Mouse (Mus musculus) embryonic facial prominence, embryonic 12.5 days (tissue): ENCODE measurements around the gene Mroh8. TPM values are rescaled to one million over a fixed set of nuclear protein-coding genes. Genes with fewer than 3 reads are reported as not detected.
"Not testable (repeated sequence)": the region's sequence is repeated elsewhere in the genome, so short reads cannot be mapped to it uniquely, and the experiment has no call there.

Source experiments
- ATAC-seq: fragments of 200-750 bp; cut with Nextera tagmentation; 2 replicates; pipeline ENCODE4 v1.8.0; 2017; ENCODE audit not compliant: insufficient number of reproducible peaks, insufficient read depth, low FRiP score, low TSS enrichment
- H3K27ac ChIP-seq: fragments of 300-500 bp; sonication (generic); 2 replicates; pipeline ENCODE4 v1.5.1; 2016; ENCODE audit warnings: mild to moderate bottlenecking
- H3K27me3 ChIP-seq: fragments of 300-500 bp; sonication (generic); 2 replicates; pipeline ENCODE4 v1.6.1; 2016; ENCODE audit warnings: mild to moderate bottlenecking, moderate library complexity
- H3K36me3 ChIP-seq: fragments of 300-500 bp; sonication (generic); 2 replicates; pipeline ENCODE4 v1.6.1; 2016; ENCODE audit warnings: mild to moderate bottlenecking
- H3K4me1 ChIP-seq: fragments of 300-500 bp; sonication (generic); 2 replicates; pipeline ENCODE4 v1.6.1; 2016
- H3K4me2 ChIP-seq: fragments of 300-500 bp; sonication (generic); replicated peaks from 2 replicates; pipeline ENCODE4 v1.6.1; 2016; ENCODE audit warnings: mild to moderate bottlenecking, moderate library complexity
- H3K4me3 ChIP-seq: fragments of 300-500 bp; sonication (generic); 2 replicates; pipeline ENCODE4 v1.5.1; 2016; ENCODE audit warnings: mild to moderate bottlenecking
- H3K9ac ChIP-seq: fragments of 300-500 bp; sonication (generic); 2 replicates; pipeline ENCODE4 v1.6.1; 2016; ENCODE audit warnings: mild to moderate bottlenecking, moderate library complexity
- H3K9me3 ChIP-seq: fragments of 300-500 bp; sonication (generic); 2 replicates; pipeline ENCODE4 v1.6.1; 2016; ENCODE audit warnings: mild to moderate bottlenecking, moderate library complexity
- WGBS: fragments of 180-500 bp; shearing (Covaris S2); methylation state at CpG from one replicate; pipeline ENCODE4 v1.1.7; 2016; 5-methylcytosine and 5-hydroxymethylcytosine counted together
- polyA plus RNA-seq: library from polyadenylated mRNA; unstranded; fragments of >200 nt; fragmentation: Nextera tagmentation; extraction: Ambion mirVana; gene quantifications from 2 replicates; pipeline ENCODE4 v1.2.1, GENCODE M21; 2016

The Mroh8 gene
- polyA plus RNA-seq, 1 experiment from 2014 or later, result 0.65 TPM

DNA sequence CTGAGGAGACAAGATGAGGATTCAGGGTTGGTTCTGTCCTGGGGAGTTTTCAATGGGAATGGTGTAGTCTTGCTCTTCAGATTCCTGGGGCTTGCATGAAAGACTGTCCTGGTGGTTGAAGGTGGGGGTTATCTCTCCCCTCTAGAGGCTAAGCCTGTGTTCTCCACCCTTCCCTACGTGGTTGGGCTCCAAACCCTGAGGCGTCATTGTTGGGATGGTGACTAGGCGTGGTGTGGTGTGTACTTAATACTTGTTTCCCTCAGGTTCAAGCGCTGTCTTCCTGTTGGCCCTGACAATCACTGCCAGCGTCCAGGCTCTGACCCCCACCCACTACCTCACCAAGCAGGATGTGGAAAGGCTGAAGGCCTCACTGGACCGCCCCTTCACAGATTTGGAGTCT is 4.0 kb upstream of the Mroh8 start:
- peaks cover 47% of the 10 kb centered on the region for H3K36me3 ChIP-seq
- H3K4me2 ChIP-seq, result no peak overlapping the region
- H3K4me1 ChIP-seq, result peaks cover 18% of the 10 kb centered on the region
- no peak overlapping the region for H3K9ac ChIP-seq
- H3K27ac ChIP-seq, result no peak overlapping the region
- H3K4me3 ChIP-seq, result no peak overlapping the region
- no peaks in the 10 kb centered on the region for H3K27me3 ChIP-seq
- ATAC-seq, result no peak
- 88% methylated on average over 6 of the region's 6 CpGs for WGBS
- no peaks in the 10 kb centered on the region for H3K9me3 ChIP-seq

DNA sequence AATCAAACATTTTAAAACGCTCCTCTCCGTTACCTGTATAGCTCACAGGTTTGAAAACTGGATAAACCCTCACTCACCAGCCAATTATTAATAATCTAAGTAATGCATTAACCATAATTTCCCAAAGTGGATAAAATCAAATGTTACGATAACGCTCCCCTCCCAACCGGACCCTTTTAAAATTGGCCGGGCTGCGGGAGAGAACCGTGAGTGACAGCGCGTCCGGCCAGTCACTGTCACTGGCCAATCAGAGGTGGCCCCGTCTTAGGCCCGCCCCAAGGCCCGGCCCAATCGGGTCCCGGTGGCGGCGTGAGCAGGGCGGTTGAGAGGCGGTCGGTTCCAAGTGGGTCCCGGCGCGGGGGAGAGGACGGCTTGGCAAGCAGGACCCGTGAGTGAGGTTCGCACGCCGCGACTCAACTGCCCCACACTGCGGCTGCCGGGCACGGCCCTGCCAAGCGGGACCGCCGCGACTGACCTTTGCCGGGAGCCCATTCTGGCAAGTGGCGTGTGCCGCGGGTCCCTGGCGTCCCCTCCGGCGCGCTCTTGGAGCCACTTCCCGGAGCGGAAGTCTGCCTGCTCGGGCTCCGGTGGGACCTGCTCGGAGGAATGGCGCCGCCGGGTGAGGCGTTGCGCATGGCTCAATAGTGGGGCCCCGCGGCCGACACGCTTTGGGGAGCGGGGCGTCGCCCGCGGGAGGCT is 483 bp downstream of the Mroh8 start, which contains the start of gene Rpn2:
TSS of gene Rpn2 (plus strand) at position 301 of the 699 bp plus-strand sequence.
- Histone ChIP-seq H3K9ac (peak within 1 kb of the TSS; percentile 95), H3K9me3 (no peaks in the 10 kb centered on the region), H3K27me3 (no peaks in the 10 kb centered on the region), H3K4me3 (peak within 1 kb of the TSS; percentile 98), H3K4me1 (peaks cover 17% of the 10 kb centered on the region), H3K27ac (peak within 1 kb of the TSS; percentile 87), H3K36me3 (peaks cover 20% of the 10 kb centered on the region), H3K4me2 (peak within 1 kb of the TSS; percentile 69)
- peak; percentile 99 for ATAC-seq
- WGBS, result under 1% methylated on average over 58 of the region's 64 CpGs

GRCm38 (mm10) chr2:157263832-157264231 is 15.5 kb downstream of the Mroh8 start:
- Histone ChIP-seq H3K4me2 (no peak overlapping the region), H3K27ac (no peak overlapping the region), H3K4me3 (no peak overlapping the region), H3K36me3 (no peaks in the 10 kb centered on the region), H3K4me1 (no peaks in the 10 kb centered on the region), H3K9me3 (no peaks in the 10 kb centered on the region), H3K9ac (no peak overlapping the region), H3K27me3 (no peaks in the 10 kb centered on the region)
- WGBS, result 61% methylated on average over 6 of the region's 6 CpGs
- no peak for ATAC-seq

DNA sequence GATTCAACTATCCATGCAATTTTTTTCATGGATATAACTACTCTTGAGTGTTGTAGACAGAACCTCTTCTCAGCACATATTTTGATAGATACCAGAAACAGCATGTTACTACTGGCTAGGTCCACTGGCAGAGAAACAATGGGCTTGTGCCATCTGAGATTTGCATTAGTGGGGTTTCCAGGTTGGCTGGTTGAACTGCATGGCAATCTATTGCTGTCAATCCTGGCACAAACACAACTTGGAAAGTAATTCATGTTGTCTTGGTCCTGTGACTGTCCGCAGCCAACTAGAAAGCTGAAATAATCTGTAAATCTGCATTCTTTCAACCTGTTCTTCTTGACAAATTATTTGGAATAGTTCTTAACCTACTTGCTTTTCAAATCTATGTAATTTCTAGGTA is 16.2 kb downstream of the Mroh8 start:
- Histone ChIP-seq H3K4me2 (no peak overlapping the region), H3K4me3 (no peak overlapping the region), H3K9me3 (no peaks in the 10 kb centered on the region), H3K4me1 (no peaks in the 10 kb centered on the region), H3K9ac (no peak overlapping the region), H3K36me3 (no peaks in the 10 kb centered on the region), H3K27me3 (no peaks in the 10 kb centered on the region), H3K27ac (no peak overlapping the region)
- 91% methylated on average over 1 of the region's 1 CpGs for WGBS
- ATAC-seq, result no peak

DNA sequence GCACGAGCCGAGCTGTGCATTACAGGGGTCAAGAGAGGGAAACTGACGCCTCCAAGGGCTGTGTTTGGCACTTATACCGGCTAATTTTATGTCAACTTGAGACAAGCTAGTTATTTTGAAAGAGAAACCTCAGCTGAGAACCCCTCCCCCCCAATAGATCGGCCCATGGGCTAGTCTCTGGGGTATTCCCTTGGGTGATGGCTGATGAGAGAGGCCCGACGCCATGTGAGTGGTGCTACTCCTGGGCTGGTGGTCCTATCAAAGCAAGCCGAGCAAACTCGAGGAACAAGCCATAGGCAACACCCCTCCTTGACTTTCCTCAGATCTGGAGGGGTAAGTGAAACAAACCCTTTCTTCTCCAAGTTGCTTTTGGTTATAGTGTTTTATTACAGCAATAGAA is 16.8 kb downstream of the Mroh8 start:
- no peak overlapping the region for H3K4me2 ChIP-seq
- 55% methylated on average over 9 of the region's 9 CpGs for WGBS
- no peak for ATAC-seq
- no peaks in the 10 kb centered on the region for H3K36me3 ChIP-seq
- H3K27me3 ChIP-seq, result no peaks in the 10 kb centered on the region
- no peaks in the 10 kb centered on the region for H3K9me3 ChIP-seq
- no peak overlapping the region for H3K27ac ChIP-seq
- H3K9ac ChIP-seq, result no peak overlapping the region
- H3K4me3 ChIP-seq, result no peak overlapping the region
- H3K4me1 ChIP-seq, result no peaks in the 10 kb centered on the region

GRCm38 (mm10) chr2:157261930-157262329 is 17.4 kb downstream of the Mroh8 start:
- H3K9ac ChIP-seq, result no peak overlapping the region
- no peak for ATAC-seq
- no peak overlapping the region for H3K27ac ChIP-seq
- H3K36me3 ChIP-seq, result no peaks in the 10 kb centered on the region
- WGBS, result 87% methylated on average over 5 of the region's 5 CpGs
- no peaks in the 10 kb centered on the region for H3K9me3 ChIP-seq
- H3K4me2 ChIP-seq, result no peak overlapping the region
- H3K27me3 ChIP-seq, result no peaks in the 10 kb centered on the region
- no peaks in the 10 kb centered on the region for H3K4me1 ChIP-seq
- H3K4me3 ChIP-seq, result no peak overlapping the region

DNA sequence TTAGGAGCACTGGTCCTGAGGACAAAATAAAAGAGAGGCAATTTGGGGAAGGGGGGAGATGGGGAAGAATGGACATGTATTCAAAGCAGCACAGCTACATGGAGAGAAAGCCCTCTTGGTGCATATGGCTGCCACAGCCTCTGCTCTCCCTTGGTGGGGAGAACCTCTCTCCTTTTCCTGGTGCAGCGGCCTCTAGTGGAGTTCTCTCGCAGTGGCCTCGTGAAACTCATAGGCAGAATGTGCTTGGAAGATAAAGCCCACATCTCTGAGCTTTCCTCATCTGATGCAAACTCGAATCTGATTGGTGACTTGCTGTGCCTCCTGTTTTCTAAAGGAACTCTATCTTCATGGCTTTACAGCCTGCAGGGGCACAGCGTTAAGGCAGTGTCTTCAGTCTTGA is 19.6 kb downstream of the Mroh8 start:
- 3% methylated on average over 5 of the region's 5 CpGs for WGBS
- no peak overlapping the region for H3K4me2 ChIP-seq
- no peaks in the 10 kb centered on the region for H3K27me3 ChIP-seq
- no peak for ATAC-seq
- H3K9me3 ChIP-seq, result no peaks in the 10 kb centered on the region
- no peak overlapping the region for H3K27ac ChIP-seq
- no peak overlapping the region for H3K4me3 ChIP-seq
- H3K4me1 ChIP-seq, result no peaks in the 10 kb centered on the region
- no peak overlapping the region for H3K9ac ChIP-seq
- H3K36me3 ChIP-seq, result no peaks in the 10 kb centered on the region

GRCm38 (mm10) chr2:157248111-157248510 is 31.2 kb downstream of the Mroh8 start:
- H3K9me3 ChIP-seq, result no peaks in the 10 kb centered on the region
- no peak overlapping the region for H3K9ac ChIP-seq
- H3K4me2 ChIP-seq, result no peak overlapping the region
- H3K4me1 ChIP-seq, result no peaks in the 10 kb centered on the region
- no peak overlapping the region for H3K4me3 ChIP-seq
- no peak; the same call in 1 of the 2 replicates for ATAC-seq
- H3K27me3 ChIP-seq, result no peaks in the 10 kb centered on the region
- no peak overlapping the region for H3K27ac ChIP-seq
- H3K36me3 ChIP-seq, result no peaks in the 10 kb centered on the region

DNA sequence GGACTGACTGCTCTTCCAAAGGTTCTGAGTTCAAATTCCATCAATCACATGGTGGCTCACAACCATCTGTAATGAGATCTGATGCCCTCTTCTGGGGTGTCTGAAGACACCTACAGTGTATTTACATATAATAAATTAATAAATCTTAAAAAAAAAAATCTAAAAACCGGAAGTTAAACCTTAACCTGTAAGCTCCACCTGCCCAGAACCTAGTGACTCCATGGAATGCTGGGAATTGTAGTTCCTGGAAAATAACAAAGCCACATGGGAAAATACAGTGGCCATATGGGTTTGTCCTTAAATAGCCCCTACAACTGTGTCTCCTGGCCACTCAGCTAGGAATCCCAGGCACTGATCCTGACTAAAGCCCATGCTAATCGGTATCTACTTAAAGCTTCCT is 33.7 kb downstream of the Mroh8 start:
- ATAC-seq, result no peak
- Histone ChIP-seq H3K9ac (no peak overlapping the region), H3K27ac (no peak overlapping the region), H3K4me2 (no peak overlapping the region), H3K4me3 (no peak overlapping the region), H3K36me3 (no peaks in the 10 kb centered on the region), H3K4me1 (no peaks in the 10 kb centered on the region), H3K9me3 (no peaks in the 10 kb centered on the region), H3K27me3 (no peaks in the 10 kb centered on the region)
- WGBS, result 73% methylated on average over 2 of the region's 2 CpGs

DNA sequence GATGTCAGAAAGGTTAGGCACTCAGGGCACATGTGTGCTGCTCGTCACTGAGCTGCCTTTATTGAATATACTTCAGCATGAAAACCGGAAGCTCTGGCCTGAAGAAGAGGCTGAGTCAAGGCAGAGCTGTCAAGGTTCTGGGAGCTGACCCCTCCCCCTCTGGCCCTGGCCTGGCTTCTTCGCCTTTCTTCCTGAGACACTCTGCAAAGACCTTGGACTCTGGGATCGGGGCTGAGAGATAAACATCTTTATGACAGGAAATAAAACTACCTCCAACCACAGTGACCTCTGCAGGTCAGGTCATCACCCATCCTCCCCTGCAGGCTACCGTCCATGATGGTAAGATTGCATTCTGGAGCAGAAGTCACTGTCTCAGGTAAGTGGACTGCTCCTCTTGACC is 34.3 kb downstream of the Mroh8 start:
- Histone ChIP-seq H3K9me3 (no peaks in the 10 kb centered on the region), H3K4me3 (no peak overlapping the region), H3K4me2 (no peak overlapping the region), H3K27ac (no peak overlapping the region), H3K27me3 (no peaks in the 10 kb centered on the region), H3K9ac (no peak overlapping the region), H3K36me3 (no peaks in the 10 kb centered on the region), H3K4me1 (no peaks in the 10 kb centered on the region)
- ATAC-seq, result no peak
- WGBS, result 39% methylated on average over 5 of the region's 5 CpGs

GRCm38 (mm10) chr2:157235946-157236345 is 43.4 kb downstream of the Mroh8 start:
- H3K36me3 ChIP-seq, result no peaks in the 10 kb centered on the region
- no peak overlapping the region for H3K4me3 ChIP-seq
- ATAC-seq, result no peak
- H3K9me3 ChIP-seq, result no peaks in the 10 kb centered on the region
- H3K27me3 ChIP-seq, result 0 out of 2 replicates have a peak, but pooled peaks cover 3% of the 10 kb centered on the region
- no peaks in the 10 kb centered on the region for H3K4me1 ChIP-seq
- H3K27ac ChIP-seq, result no peak overlapping the region
- no peak overlapping the region for H3K9ac ChIP-seq
- no peak overlapping the region for H3K4me2 ChIP-seq
- WGBS, result 91% methylated on average over 8 of the region's 8 CpGs

DNA sequence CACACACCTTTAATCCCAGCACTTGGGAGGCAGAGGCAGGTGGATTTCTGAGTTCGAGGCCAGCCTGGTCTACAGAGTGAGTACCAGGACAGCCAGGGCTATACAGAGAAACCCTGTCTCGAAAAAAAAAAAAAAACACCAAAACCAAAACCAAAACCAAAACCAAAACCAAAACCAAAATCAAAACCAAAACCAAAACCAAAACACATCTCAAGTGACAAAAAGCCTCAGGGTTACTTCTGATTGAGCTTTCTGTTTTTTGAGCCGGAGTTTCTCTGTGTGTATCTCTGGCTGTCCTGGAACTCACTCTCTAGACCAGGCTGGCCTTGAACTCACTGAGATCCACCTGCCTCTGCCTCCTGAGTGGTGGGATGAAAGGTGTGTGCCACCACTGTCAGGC is 57.4 kb downstream of the Mroh8 start:
- WGBS, result 84% methylated on average over 3 of the region's 3 CpGs
- H3K27me3 ChIP-seq, H3K9ac ChIP-seq, H3K4me2 ChIP-seq, H3K27ac ChIP-seq, H3K4me1 ChIP-seq, ATAC-seq, H3K36me3 ChIP-seq, H3K9me3 ChIP-seq, H3K4me3 ChIP-seq: not testable (repeated sequence)
